Mouse (Mus musculus) adrenal gland, adult 18-20 months (tissue): Measurements from ENCODE around the gene Pigm. TPM values are rescaled to one million over a fixed set of nuclear protein-coding genes. Genes with fewer than 3 reads are reported as not detected.

ENCODE experiments used
- DNase-seq, 2 experiments: peaks; one replicate each; pipeline ENCODE4 v3.0.0; 2021 to 2022; ENCODE audit warnings: low spot score in 2 of 2
- long read RNA-seq, 2 experiments: library from polyadenylated mRNA; stranded (forward); transcript quantifications; one replicate each; pipeline ENCODE4 v2.0.0; 2021
- total RNA-seq, 2 experiments: library from RNA; stranded (reverse); gene quantifications; 1 replicate in 1 of 2; 2 replicates in 1 of 2; pipeline ENCODE4 v1.2.3; 2021

Pigm gene
- 10 to 100 TPM in 1 of 2 experiments, 1 to 10 TPM in 1; 9.3 to 11.5 TPM for total RNA-seq
- long read RNA-seq, experiment 1, full-length matches to known transcripts: 9 of 9 reads
- long read RNA-seq, experiment 1, partial matches to known transcripts: 0 of 9 reads
- long read RNA-seq, experiment 1, other reads (novel, unspliced or antisense): 0 of 9 reads
- long read RNA-seq, experiment 2, full-length matches to known transcripts: 22 of 22 reads
- long read RNA-seq, experiment 2, partial matches to known transcripts: 0 of 22 reads
- long read RNA-seq, experiment 2, other reads (novel, unspliced or antisense): 0 of 22 reads

DNA sequence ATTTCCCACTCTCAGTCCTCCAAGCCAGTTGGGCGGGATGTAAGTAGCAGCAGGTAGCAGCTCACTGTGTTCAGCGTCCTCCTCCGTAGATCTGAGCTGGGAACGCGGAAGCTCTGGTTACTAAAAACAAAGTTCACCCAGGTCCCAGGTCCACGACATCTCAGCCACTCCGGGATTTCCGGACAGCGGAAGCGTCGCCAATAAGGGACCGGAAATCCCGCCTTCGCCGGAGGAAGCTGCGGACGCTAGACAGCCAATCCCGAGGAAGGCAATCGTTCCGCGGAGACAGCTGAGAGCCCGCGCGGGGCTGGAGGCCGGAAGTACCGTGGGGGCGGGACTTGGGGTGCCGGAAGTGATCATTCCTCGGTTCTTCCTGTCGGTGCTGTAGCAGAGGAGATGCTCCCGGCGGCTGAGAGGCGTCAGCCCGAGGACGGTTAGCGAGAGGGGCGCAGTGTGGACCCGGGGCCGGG, at the start of gene Pigm:
TSS of gene Pigm (plus strand) at position 349 of the 470 bp plus-strand sequence.
- DNase-seq: peak; percentile 95

DNA sequence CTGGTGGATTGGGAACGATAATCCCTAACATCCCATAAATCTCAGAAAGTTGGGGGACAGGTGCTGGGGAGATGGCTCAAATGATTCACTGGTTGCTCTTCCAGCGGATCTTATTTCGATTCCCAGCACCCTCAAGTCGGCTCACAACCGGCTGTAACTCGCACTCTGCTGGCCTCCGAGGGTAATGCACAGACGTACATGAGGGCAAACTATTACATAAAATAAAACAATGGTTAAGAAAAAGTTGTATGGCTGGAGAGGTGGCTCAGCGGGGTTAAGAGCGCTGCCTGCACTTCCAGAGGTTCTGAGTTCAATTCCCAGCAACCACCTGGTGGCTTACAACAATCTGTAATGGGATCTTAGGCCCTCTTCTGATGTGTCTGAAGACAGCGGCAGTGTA, 49.7 kb upstream of the Pigm start:
- DNase-seq: no peak

DNA sequence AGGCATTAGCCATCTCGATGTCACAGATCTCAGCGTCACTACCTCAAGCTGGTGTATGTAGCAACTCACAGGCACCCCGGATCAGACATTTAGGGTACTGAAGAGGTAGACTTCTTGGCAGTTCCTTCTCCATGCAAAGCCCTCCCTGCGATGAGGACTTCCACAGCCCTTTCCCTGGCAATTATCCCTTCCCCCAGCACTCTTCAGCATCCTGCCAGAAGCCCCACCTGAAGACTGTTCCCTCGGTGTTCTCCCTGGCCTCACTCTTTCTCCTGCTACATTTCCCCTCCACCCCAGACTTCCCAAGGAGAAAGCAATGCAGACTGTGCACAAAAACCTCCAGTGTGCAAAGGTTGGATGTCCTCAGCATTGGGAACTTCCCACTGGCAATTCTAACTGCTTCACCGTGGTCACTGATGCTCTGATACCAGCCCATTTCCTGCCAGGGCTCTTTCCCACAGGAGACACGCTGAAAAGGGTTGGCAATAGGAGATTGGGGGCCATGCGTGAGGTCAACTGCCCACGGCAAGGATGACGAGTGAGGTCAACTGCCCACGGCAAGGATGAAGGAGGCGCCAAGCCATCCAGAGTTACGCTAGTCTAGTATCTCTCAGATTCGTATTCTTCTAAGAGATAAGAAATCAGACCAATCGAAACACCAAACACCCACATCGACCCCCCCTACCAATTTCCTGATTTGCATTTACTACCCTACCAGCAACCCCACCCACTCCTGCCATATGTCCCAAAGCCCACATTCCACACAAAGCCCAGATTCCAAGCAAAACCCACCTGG, 48.9 kb upstream of the Pigm start:
- no peak for DNase-seq

DNA sequence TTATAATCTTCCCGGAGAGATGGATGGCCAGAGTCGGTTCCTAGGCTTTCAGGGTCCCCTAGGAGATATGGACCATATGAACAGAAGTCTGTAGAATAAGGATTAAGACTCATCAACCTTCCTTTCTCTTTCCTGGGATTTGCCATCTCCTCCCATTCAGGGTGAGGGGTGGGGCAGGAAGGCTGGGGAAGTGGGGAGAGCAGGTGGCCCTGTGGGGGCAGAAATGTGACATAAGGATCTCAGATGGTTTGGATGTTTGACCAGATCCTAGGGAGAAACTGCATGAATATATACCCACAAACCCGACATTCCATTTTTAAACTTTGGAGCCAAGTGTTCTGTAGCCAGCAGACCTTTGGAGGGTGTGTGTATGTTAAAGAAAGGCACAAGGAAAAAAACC, 48.3 kb upstream of the Pigm start:
- no peak for DNase-seq

DNA sequence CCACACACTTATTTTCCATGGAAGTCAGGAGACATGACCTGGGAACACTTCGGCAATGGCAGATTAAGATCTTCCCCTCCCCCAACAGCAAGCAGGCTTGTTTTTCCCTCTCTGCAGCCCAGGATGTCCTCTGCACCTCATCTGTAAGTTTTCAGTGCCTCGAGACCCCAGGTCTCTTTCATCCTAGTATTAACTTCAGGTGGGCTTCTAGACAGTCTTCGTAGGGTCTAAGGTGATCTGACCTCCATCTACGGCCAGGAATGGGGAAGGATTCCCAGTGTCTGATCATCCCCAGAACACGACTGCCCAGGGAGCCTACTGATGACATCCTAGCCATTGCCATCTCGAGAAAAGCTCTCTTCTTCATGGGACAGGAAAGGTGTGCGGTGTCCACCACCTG, 47.9 kb upstream of the Pigm start:
- DNase-seq: no peak

DNA sequence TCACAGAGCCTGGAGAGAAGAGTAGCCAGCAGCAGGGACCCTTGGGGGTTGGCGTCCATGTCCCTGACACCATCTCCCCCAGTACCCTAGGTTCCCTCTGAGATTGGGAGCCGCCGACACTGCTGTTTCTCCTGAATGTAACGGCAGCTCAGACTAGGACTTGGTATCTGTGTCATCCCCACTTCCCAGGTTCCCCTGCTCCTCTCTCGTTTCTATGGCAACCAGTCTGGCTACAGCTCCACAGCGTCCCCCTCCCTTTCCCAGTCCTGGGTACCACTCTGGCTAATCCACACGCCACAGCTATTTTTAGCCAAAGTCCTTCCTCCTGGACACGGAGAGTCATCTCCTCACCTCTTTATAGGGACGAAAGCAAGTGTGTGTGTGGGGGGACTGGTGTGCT, 47.2 kb upstream of the Pigm start, which contains the start of gene Kcnj9:
TSS of gene Kcnj9 (minus strand) at position 188 of the 400 bp plus-strand sequence.
- DNase-seq: no peak

DNA sequence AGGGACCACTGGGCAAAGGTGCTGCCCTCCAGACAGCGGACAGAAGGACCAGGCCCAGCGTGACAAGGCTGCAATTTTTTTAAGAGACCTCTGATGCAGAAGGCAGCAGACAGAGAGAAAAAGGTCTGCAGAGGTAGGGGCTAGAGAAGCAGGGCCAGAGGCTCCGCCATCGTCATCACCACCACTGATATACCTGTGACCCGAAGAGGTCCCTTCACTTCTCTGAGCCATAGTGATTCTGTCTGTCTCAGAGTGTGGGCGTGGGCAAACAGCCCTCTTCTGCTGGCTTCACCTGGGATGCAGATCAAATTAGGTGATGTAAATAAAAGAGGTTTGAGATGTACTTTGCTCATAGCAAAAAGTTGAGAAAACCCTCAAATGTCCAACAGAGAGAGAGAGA, 46.7 kb upstream of the Pigm start:
- no peak for DNase-seq

DNA sequence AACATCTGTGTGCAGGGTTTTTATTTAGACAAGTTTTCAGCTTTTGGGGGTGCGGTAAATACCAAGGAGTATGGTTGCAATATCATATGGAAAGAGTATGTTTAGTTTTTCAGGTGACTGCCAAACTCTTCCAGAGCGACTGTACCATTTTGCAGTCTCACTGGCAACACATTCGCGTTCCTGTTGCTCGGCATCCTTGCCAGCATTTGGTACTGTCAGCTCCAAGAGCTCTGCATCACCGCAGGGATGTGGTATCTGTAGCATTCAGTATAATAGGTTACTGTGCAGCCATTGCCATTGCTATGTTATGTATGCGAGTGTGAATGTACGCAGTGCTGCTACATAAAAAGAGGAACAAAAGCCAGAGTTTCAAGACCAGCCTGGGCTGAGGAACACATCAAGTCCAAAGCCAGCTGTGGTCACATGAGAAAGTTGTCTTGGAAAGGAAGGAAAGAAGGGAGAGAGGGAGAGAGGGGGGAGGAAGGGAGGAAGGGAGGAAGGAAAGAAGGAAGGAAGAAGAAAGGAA, 44.9 kb upstream of the Pigm start:
- no peak for DNase-seq

DNA sequence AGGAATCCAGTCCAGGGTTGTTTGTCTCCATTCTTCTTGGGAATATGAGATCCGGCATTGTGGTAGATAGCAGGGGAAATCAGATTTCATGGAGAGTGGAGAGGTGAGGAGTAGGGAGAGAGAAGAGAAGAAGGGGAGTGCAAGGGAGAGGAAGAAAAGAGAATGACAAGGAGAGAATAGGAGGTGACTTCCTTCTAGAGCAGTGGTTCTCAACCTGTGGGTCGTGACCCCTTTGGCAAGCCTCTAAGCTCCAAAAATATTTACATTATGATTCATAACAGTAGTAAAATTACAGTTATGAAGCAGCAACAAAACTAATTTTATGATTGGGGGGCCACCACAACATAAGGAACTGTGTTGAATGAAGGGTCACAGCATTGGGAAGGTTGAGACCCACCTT, 43.4 kb upstream of the Pigm start:
- DNase-seq: no peak

DNA sequence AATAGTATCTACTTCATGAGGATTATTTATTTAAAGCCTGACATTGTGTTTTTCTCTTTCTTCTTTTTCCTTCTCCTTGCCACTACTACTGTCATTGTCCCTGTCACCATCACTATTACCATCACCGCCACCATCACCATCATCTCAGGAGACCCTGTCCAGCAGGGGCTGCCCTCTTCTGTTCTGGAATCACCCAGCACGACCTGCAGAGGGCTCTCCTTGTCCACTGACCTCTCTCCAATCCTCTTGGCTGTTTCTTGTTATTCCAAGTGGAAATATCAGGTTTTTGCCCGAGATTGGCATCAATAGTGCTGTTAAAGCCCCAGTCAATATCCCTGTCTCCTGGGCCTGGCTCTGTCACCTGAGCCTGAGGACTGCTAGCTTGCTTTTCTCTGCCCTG, 42.8 kb upstream of the Pigm start:
- no peak for DNase-seq

DNA sequence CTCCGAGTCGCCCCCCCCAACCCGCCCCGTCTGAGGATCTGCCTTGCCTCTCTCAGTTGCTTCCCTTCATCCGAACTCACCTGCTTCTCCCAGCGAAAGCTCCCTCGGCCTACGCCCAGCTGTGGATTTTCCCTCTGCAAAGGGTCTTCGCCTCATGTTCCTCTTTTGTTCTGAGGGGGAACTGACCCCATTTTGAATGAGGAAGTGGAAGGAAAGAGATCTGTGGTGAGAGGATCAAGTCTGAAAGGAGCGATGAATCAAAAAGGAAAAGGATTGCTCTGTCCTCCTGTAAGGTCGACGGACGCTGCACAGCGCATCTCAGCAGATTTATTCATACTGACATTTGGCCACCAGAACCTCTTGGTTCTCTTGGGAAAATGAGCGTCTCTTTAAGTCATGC, 40.5 kb upstream of the Pigm start:
- no peak for DNase-seq

DNA sequence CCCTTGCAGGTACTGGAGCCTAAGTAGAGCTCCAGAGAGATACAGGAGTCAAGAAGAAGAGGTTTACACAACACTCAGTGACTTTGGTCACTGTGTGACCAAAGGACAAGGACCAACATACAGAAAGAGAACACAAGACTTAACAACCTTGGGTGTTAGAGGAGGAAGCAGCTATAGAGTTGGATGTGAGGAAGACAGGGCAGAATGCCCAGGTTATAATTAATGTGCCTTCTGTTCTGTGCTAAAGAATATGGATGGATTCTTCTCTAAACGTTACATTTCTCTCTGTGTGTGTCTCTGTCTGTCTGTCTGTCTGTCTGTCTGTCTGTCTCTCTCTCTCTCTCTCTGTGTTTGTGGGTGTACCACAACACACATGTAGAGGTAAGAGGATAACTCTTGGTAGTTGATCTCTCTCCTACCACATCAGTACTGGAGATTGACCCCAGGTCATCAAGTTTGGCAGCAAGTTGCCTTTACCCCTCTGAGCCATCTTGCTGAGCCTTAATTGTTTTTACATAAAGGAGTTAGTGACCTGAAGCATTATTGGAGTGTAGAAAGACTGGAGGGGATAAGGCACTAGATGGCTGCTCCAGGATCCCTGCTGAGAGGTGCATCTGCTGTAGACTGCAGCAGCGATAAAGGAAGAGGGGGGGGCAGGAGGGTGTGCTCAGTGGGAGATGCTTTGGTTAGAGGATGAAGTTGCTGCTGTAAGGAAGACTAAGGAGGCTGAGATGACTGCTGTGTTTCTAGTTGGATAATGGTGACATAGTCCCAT, 38.7 kb upstream of the Pigm start:
- DNase-seq: no peak

DNA sequence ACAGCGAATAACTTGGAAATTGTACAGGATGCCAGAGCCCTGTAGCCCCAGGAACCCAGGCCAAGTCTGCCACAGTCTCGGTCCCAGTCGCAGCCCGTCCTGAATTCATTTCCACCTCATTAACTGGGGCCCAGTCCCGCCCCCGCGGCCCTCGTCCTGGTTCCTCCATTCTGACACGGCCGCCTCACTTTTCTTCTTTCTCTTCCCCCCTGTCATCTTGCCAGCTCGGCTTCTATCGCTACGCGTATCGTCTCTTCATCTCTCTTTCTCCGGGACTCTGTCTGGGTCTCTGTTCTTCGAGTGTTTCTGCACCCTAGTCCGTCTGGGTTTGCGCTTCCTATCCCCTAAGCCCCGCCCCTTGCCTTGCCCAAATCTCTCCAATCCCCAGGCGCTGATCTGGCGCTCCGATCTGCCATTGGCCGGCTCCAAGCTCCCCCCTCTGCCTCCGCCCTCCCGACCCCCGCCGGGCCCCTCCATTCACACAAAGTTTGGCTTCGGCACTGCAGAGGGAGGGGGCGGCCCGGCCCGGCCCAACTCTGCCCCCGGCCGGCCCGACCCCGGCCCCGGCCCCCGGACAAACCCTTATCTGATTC, 35.5 kb upstream of the Pigm start, which contains the start of gene Kcnj10:
TSS of gene Kcnj10 (plus strand) at position 482 of the 593 bp plus-strand sequence.
- peak; percentile 57 to 72 for DNase-seq

DNA sequence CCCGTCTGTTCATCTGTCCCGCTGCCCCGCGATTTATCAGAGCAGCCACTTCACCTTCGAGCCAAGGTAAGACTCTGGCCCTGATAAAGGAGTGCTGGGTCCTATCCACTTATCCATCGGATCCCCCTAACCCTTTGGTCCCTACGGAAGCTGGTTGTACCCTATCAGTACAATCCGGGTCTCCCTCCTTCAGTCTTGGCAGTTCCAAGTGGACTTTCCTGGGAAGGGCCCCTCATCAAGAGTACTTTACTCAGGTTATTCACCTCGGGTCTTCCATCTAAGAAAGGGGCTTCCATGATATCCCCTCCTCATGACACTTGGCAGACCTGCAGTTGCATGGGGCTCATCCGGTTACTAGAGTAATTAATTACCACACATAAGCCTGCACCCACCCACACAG, 35.0 kb upstream of the Pigm start:
- no peak for DNase-seq

DNA sequence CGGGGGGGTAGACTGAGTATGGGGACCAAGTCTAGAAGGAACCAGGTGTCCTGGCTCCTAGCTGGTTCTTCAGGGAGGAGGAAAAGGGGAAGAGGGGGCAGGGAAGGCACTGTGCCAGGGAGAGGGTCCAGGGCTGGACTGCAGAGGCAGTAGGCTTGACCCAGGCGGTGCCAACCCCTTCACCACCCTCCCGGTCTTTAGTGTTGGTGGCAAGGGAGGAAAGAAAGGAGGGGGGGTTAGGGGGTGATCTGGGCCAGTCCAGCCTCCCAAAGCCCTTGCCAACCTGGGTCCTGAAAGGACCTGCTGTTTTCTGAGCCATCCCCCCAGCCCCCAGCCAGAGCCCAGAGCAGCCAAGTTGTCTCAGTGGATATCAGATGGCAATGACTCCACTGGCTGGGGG, 33.6 kb upstream of the Pigm start:
- DNase-seq: no peak

DNA sequence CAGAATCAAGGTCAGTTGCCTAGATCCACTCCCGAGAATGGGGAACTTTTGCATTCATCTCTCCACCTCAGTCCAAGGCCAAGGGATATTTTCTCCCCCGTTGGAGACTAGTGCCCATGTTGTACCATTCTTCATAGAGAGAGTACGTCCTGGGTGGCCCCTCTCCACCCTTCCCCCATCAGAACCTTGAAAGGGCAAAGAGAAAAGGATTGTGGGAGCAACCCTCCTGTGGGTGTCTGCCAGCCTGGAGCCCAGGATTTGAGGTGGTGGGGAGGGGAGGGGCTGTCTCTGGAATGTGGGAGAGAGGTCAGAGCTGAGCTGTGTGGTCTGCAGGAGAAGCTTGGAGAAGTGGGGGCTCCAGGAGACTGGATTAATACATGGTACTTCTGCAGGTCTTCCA, 32.4 kb upstream of the Pigm start:
- DNase-seq: no peak

DNA sequence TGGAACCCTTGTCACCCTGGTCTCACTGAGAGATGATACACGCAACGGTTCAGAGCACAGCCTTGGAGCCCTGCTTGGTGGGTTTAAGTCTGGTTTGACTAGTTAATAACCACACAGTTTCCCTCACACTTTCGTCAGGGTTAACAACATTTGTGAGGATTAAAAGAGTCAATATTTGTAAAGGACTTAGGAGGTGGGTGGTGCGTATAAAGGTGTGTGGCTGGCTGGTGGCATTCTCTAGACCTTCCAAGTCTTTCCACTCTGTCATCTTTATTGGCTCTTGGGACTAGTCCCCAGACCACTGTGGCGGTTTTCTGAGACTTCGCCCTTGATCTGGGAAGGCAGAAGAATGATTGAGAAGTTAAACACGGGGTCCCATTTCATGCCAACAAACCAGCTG, 31.5 kb upstream of the Pigm start:
- no peak for DNase-seq

DNA sequence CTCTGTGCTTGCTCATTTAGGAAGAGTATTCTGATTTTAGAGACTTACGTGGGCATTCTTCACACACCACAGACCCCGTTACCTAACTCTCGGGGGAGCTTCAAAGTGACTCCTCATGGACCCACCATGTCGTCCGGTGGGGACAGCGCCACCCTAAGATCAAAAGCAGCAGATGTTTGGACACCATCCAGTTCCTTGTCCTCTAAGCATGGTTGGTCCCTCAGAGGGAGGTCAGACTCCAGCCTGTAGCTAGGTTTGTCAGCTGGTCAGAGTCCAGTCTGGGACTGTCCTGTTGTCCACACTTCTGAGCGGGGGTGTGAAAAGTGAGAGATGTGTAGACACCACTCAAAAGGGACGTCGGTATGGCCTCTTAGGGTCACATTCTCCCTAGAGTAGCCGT, 29.6 kb upstream of the Pigm start:
- DNase-seq: no peak

DNA sequence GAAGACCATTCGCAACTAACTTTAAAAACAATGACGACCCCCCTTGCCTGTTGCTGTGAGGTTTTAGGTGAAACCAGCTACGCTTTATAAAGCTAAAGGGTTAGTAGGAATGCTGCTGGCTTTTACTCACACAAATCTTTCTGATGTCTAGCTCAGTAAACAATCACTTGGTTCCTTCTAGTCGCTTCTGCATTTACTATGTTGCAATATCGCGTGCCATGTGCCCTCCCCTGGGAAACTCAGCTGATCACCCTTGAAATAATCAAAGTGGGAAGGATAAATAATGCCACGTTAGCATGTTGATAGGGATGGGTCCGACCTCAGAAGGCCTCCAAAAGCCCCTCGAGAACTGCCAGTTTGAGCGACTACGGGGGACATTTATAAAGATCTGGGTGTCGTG, 29.0 kb upstream of the Pigm start:
- no peak for DNase-seq

DNA sequence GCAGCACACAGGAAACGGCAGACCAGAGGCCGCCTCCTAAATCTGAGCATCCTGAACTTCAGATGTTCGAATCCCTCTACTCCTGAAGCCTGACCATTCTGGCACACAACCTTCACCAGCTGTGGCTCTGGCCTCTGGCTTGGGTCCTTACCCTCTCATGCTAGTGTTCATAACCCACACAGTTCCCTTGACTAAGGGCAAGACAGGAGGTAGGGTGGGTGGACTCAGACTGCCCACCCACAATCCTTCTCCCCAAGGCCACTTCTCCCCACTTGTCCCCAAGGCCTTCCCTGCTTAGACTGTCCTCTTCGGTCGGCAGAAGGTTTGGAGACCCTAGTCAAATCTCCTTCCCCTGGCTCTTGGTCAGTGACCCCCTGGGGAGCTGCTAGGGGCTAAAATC, 26.8 kb upstream of the Pigm start:
- no peak for DNase-seq
